Mouse (Mus musculus) stomach, embryonic 14.5 days (tissue): ENCODE measurements around the gene Hcar1. TPM values are rescaled to one million over a fixed set of nuclear protein-coding genes. Genes with fewer than 3 reads are reported as not detected.
A peak's percentile ranks its signal among the peaks of the same experiment; 100 is the strongest.

Experiments
- ATAC-seq: fragments of 200-750 bp; cut with Nextera tagmentation; 2 replicates; pipeline ENCODE4 v1.8.0; 2017; ENCODE audit warnings: low read depth, moderate TSS enrichment; ENCODE audit not compliant: insufficient number of reproducible peaks, insufficient read depth, low FRiP score
- H3K27ac ChIP-seq: fragments of 300-500 bp; sonication (generic); 2 replicates; pipeline ENCODE4 v1.5.1; 2014; ENCODE audit warnings: mild to moderate bottlenecking, low read length, moderate library complexity, mixed read lengths
- H3K27me3 ChIP-seq: fragments of 300-500 bp; sonication (generic); 2 replicates; pipeline ENCODE4 v1.6.1; 2014; ENCODE audit warnings: low read length, control low read depth, mixed read lengths; ENCODE audit not compliant: control insufficient read depth, insufficient read depth
- H3K36me3 ChIP-seq: fragments of 300-500 bp; sonication (generic); 2 replicates; pipeline ENCODE4 v1.6.1; 2014; ENCODE audit warnings: mild to moderate bottlenecking, control low read depth, low read length, moderate library complexity, mixed read lengths; ENCODE audit not compliant: control insufficient read depth, insufficient read depth
- H3K4me1 ChIP-seq: fragments of 300-500 bp; sonication (generic); 2 replicates; pipeline ENCODE4 v1.6.1; 2014; ENCODE audit warnings: low read length, control low read depth, mixed read lengths; ENCODE audit not compliant: control insufficient read depth, insufficient read depth
- H3K4me2 ChIP-seq: fragments of 300-500 bp; sonication (generic); replicated peaks from 2 replicates; pipeline ENCODE4 v1.6.1; 2014; ENCODE audit warnings: low read depth, low read length, control low read depth
- H3K4me3 ChIP-seq: fragments of 300-500 bp; sonication (generic); 2 replicates; pipeline ENCODE4 v1.5.1; 2014; ENCODE audit warnings: low read depth, low read length, control low read depth
- H3K9ac ChIP-seq: fragments of 300-500 bp; sonication (generic); replicated peaks from 2 replicates; pipeline ENCODE4 v1.6.1; 2014; ENCODE audit warnings: low read depth, mild to moderate bottlenecking, control low read depth, low read length, moderate library complexity, mixed read lengths
- H3K9me3 ChIP-seq: fragments of 300-500 bp; sonication (generic); 2 replicates; pipeline ENCODE4 v1.6.1; 2016; ENCODE audit warnings: low read depth, low read length, control low read depth; ENCODE audit not compliant: control insufficient read depth
- WGBS: fragments of 180-500 bp; shearing (Covaris S2); extraction: QIAGEN DNeasy Blood & Tissue Kit; methylation state at CpG from one replicate; pipeline ENCODE4 v1.1.7; 2014; 5-methylcytosine and 5-hydroxymethylcytosine counted together
- polyA plus RNA-seq: library from polyadenylated mRNA; unstranded; fragments of >200 nt; fragmentation: Nextera tagmentation; extraction: Ambion mirVana; gene quantifications from 2 replicates; pipeline ENCODE4 v1.2.1, GENCODE M21; 2014

Gene Hcar1
- polyA plus RNA-seq, 1 experiment from 2014 or later: 1.6 TPM

DNA sequence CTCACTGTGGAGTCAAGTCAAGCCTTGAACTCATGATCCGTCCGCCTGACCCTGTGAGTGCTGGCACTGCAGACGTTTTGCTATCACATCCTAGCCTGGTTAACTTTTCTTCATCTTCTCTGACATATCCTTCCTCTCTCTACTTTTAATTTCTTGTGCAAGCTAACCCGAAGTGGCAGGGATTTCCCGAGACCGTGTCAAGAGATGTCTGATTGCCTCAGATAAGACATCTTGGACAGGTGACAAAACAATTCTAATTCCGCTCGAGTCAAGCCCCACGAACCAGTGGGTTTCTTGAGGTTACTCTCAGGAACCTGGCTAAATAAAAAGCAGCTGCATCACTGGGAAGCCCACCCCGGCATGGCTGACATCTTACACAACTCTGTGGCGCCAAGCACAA lies 21.0 kb downstream of the Hcar1 start:
- Histone ChIP-seq H3K4me1 (no peaks in the 10 kb centered on the region), H3K4me3 (no peak overlapping the region), H3K27me3 (no peaks in the 10 kb centered on the region), H3K27ac (no peak overlapping the region), H3K36me3 (no peaks in the 10 kb centered on the region), H3K9me3 (no peaks in the 10 kb centered on the region), H3K9ac (no peak overlapping the region), H3K4me2 (no peak overlapping the region)
- 76% methylated on average over 11 of the region's 11 CpGs for WGBS
- no peak for ATAC-seq

DNA sequence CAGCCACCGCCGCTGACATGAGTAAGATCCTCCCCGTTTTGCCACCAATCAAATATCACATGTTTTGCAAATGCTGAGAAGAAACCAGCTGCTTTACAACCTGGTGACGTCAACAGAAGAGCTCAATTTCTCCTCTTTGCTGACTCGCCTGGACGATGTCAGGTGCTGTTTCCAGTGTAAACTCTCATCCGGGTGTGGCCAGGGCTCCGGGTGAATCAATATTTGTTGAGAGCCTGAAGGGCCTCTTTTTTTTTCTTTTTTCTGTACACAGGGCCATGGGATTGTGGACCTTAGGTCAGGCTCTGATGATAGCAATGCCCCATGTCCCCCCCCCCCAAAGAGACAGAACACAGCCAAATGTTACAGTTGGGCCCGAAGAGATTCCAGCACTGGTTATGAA lies 25.3 kb downstream of the Hcar1 start:
- Histone ChIP-seq H3K4me2 (no peak overlapping the region), H3K4me1 (no peaks in the 10 kb centered on the region), H3K27me3 (no peaks in the 10 kb centered on the region), H3K9me3 (no peaks in the 10 kb centered on the region), H3K36me3 (no peaks in the 10 kb centered on the region), H3K9ac (no peak overlapping the region), H3K4me3 (no peak overlapping the region), H3K27ac (no peak overlapping the region)
- 58% methylated on average over 9 of the region's 9 CpGs for WGBS
- peak; percentile 74; the same call in 1 of the 2 replicates for ATAC-seq

DNA sequence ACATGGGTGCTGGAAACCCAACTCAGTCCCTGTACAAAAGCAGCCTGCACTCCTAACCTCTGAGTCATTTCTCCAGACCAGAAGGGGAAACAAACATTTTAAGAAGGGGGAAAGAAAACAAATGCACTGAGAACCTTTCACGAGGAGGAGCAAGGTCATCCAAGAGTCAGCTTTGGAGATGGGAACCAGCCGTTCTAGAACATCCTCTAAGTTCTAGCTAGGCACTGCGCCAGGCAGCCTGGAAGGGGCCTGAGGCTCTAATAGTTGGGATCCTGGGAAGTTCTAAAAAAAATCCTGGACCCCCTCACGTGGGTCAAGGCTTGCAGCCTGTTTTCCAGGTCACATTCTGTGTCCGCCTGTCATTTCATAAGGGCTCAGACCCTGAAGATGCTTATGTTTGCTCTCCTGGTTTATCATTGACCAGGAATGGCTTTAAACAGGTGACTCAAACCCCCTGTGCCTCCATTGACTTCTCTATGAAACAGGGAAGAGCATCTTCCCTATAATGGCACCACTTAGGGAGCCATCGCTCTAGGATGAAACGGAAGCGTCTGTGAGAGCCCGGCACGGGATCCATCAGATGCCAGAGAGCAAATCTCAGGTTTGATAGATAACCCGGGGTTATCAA lies 25.8 kb downstream of the Hcar1 start:
- H3K36me3 ChIP-seq: no peaks in the 10 kb centered on the region
- no peak for ATAC-seq
- no peaks in the 10 kb centered on the region for H3K9me3 ChIP-seq
- no peaks in the 10 kb centered on the region for H3K4me1 ChIP-seq
- H3K4me3 ChIP-seq: no peak overlapping the region
- H3K27me3 ChIP-seq: no peaks in the 10 kb centered on the region
- H3K9ac ChIP-seq: no peak overlapping the region
- no peak overlapping the region for H3K4me2 ChIP-seq
- WGBS: 61% methylated on average over 11 of the region's 11 CpGs
- no peak overlapping the region for H3K27ac ChIP-seq

DNA sequence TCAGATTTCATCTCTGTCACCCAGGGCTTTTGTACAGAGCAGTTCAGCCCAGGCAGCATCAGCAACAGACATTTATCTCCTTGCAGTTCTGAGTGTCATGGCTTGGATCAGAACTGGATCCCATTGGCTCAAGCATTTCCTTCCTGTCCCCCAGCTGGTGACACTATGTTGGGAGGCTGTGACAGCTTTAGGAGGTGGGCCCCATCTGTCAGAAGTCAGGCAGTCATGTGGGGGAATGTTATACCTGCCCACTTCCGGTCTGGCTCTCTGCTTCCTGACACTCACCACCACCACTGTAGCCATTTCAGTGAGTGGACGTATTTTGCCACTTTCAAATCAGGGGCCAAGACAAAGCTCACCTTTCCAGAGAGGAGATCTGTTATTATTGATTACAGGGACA lies 28.4 kb downstream of the Hcar1 start:
- H3K4me2 ChIP-seq: no peak overlapping the region
- H3K27ac ChIP-seq: no peak overlapping the region
- no peaks in the 10 kb centered on the region for H3K36me3 ChIP-seq
- H3K4me1 ChIP-seq: no peaks in the 10 kb centered on the region
- H3K9me3 ChIP-seq: no peaks in the 10 kb centered on the region
- no peaks in the 10 kb centered on the region for H3K27me3 ChIP-seq
- ATAC-seq: peak; percentile 18; the same call in 1 of the 2 replicates
- H3K4me3 ChIP-seq: no peak overlapping the region
- 27% methylated on average over 2 of the region's 2 CpGs for WGBS
- H3K9ac ChIP-seq: no peak overlapping the region

DNA sequence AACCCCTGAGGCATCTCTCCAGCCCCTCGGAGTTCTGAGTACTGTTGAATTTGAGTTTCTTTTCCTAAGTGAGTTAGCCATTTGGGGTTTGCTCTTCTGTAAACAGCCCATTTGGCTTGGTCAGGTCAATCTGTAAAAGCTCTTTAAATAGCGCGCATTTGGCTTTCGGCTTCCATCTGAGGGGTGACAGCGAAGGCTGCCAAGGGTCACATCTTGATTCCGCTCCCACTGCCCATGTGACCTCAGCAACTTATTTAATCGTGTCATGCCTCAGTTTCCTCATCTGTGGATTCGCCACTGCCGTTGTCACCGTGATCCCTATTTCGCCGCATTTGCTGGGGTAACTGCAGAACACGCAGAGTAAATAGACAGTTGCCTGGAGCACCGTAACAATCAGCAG lies 35.5 kb downstream of the Hcar1 start:
- WGBS: 81% methylated on average over 14 of the region's 14 CpGs
- H3K36me3 ChIP-seq: no peaks in the 10 kb centered on the region
- peak overlapping the region; percentile 30 for H3K27ac ChIP-seq
- ATAC-seq: no peak
- no peaks in the 10 kb centered on the region for H3K9me3 ChIP-seq
- H3K4me2 ChIP-seq: no peak overlapping the region
- H3K27me3 ChIP-seq: no peaks in the 10 kb centered on the region
- H3K4me1 ChIP-seq: peaks cover 4% of the 10 kb centered on the region; the same call in 1 of the 2 replicates
- H3K9ac ChIP-seq: no peak overlapping the region
- H3K4me3 ChIP-seq: no peak overlapping the region

DNA sequence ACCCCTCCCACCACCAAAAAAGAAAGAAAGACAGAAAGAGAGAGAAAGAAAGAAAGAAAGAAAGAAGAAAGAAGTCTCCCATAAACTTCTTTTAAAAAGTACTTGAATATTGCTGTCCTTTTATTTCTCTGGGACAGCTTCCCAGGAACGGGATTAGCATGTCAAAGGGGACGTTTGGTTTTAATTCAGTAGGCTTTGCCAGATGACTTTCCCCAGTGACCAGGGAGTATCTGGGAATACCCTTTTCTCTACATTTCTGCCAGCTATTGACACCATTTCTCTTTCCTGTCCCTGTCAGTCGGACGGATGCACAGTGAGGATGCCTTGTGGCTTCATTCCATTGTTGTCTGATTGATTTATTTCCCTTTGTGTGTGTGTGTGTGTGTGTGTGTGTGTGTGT lies 36.0 kb downstream of the Hcar1 start:
- WGBS: 49% methylated on average over 4 of the region's 4 CpGs
- ATAC-seq: no peak
- H3K27ac ChIP-seq: peak overlapping the region; percentile 30
- no peaks in the 10 kb centered on the region for H3K36me3 ChIP-seq
- no peak overlapping the region for H3K4me2 ChIP-seq
- no peaks in the 10 kb centered on the region for H3K9me3 ChIP-seq
- H3K27me3 ChIP-seq: no peaks in the 10 kb centered on the region
- H3K4me1 ChIP-seq: peaks cover 4% of the 10 kb centered on the region; the same call in 1 of the 2 replicates
- H3K9ac ChIP-seq: no peak overlapping the region
- H3K4me3 ChIP-seq: no peak overlapping the region

DNA sequence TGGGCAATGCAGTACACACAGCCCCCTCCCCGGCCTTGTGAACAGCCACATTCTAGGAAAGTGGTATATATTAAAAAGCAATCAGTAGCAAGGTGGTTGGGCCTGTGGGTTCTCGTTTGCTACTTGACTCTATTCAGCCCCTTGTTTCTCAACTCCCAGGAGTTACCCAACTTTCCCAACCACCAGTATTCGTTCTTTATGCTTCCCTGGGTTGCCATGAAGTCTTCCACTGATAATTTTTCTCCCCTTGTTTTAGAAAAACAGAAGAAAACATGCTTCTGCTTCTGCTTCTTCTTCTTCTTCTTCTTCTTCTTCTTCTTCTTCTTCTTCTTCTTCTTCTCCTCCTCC lies 36.9 kb downstream of the Hcar1 start:
- no peak for ATAC-seq
- H3K4me1 ChIP-seq: peaks cover 4% of the 10 kb centered on the region; the same call in 1 of the 2 replicates
- no peaks in the 10 kb centered on the region for H3K9me3 ChIP-seq
- WGBS: 69% methylated on average over 3 of the region's 3 CpGs
- H3K4me3 ChIP-seq: no peak overlapping the region
- H3K36me3 ChIP-seq: no peaks in the 10 kb centered on the region
- H3K4me2 ChIP-seq: no peak overlapping the region
- no peak overlapping the region for H3K27ac ChIP-seq
- H3K9ac ChIP-seq: no peak overlapping the region
- H3K27me3 ChIP-seq: no peaks in the 10 kb centered on the region

DNA sequence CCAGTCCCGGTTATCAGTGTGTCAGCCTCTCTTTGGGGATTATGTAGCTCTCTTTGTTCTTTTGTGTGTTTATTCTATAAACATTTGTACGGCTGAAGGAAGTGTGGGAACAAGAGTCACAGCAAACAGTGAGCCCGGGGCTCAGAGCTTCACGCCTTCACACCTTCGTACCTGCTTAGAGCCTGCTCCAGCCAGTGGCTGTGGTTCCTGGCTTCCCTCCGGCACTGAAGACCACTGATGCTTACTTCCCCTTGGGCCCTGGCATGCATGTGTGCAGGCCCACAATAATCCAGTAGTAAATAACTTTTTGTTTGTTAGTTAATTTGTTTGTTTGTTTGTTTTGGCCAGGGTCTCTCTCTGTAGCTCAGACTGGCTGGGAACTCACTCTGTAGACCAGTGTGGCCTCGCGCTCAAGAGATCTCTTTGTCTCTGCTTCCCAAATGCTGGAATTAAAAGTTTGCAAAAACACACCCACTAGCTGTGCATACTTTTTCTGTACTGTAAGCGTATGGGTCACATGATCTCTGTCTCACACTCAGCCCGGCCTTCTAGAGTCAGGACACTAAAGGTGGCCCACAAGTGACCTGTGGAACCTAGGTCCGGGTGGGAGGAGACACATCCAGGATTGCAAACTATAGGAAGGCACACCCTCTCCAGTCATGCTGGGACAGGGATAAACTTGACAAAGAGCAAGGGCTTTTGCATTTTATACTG lies 37.4 kb downstream of the Hcar1 start:
- Histone ChIP-seq H3K27ac (peak overlapping the region; percentile 17; the same call in 1 of the 2 replicates), H3K4me2 (no peak overlapping the region), H3K9me3 (no peaks in the 10 kb centered on the region), H3K4me3 (no peak overlapping the region), H3K27me3 (no peaks in the 10 kb centered on the region), H3K9ac (no peak overlapping the region), H3K4me1 (peaks cover 4% of the 10 kb centered on the region; the same call in 1 of the 2 replicates), H3K36me3 (no peaks in the 10 kb centered on the region)
- WGBS: 49% methylated on average over 11 of the region's 11 CpGs
- ATAC-seq: peak; percentile 39; the same call in 1 of the 2 replicates
